Mouse (Mus musculus) midbrain, embryonic 14.5 days (tissue): ENCODE results near the gene Dhx37. TPM values are rescaled to one million over a fixed set of nuclear protein-coding genes. Genes with fewer than 3 reads are reported as not detected.

ENCODE experiments used
- ATAC-seq: fragments of 200-750 bp; cut with Nextera tagmentation; 2 replicates; pipeline ENCODE4 v1.8.0; 2017; ENCODE audit warnings: moderate number of reproducible peaks, moderate library complexity; ENCODE audit not compliant: low FRiP score, low TSS enrichment
- DNase-seq: peaks from one replicate; pipeline ENCODE4 v3.0.0-alpha.2; 2015
- H3K27ac ChIP-seq: fragments of 300-500 bp; sonication (generic); replicated peaks from 2 replicates; pipeline ENCODE4 v1.5.1; 2014; ENCODE audit warnings: mild to moderate bottlenecking, low read depth, low read length, moderate library complexity
- H3K27me3 ChIP-seq: fragments of 300-500 bp; sonication (generic); 2 replicates; pipeline ENCODE4 v1.6.1; 2014; ENCODE audit warnings: low read length, control low read depth, mixed read lengths; ENCODE audit not compliant: control insufficient read depth, insufficient read depth
- H3K36me3 ChIP-seq: fragments of 300-500 bp; sonication (generic); 2 replicates; pipeline ENCODE4 v1.6.1; 2014; ENCODE audit warnings: low read length, control low read depth; ENCODE audit not compliant: control insufficient read depth, insufficient read depth
- H3K4me1 ChIP-seq: fragments of 300-500 bp; sonication (generic); 2 replicates; pipeline ENCODE4 v1.6.1; 2014; ENCODE audit warnings: mild to moderate bottlenecking, antibody characterized with exemption, low read length, control low read depth; ENCODE audit not compliant: control insufficient read depth, insufficient read depth
- H3K4me2 ChIP-seq: fragments of 300-500 bp; sonication (generic); 2 replicates; pipeline ENCODE4 v1.6.1; 2014; ENCODE audit warnings: mild to moderate bottlenecking, low read length, moderate library complexity
- H3K4me3 ChIP-seq: fragments of 300-500 bp; sonication (generic); replicated peaks from 2 replicates; pipeline ENCODE4 v1.5.1; 2014; ENCODE audit warnings: low read depth, low read length
- H3K9ac ChIP-seq: fragments of 300-500 bp; sonication (generic); replicated peaks from 2 replicates; pipeline ENCODE4 v1.6.1; 2014; ENCODE audit warnings: mild to moderate bottlenecking, low read length, moderate library complexity
- H3K9me3 ChIP-seq: fragments of 300-500 bp; sonication (generic); 2 replicates; pipeline ENCODE4 v1.6.1; 2016; ENCODE audit warnings: low read length, control low read depth, mixed read lengths; ENCODE audit not compliant: control insufficient read depth
- WGBS: fragments of 180-500 bp; shearing (Covaris S2); extraction: QIAGEN DNeasy Blood & Tissue Kit; methylation state at CpG from one replicate; pipeline ENCODE4 v1.1.7; 2014; 5-methylcytosine and 5-hydroxymethylcytosine counted together
- polyA plus RNA-seq: library from polyadenylated mRNA; unstranded; fragments of >200 nt; fragmentation: Nextera tagmentation; extraction: Ambion mirVana; gene quantifications from 2 replicates; pipeline ENCODE4 v1.2.1, GENCODE M21; 2014

The Dhx37 gene
- polyA plus RNA-seq, 1 experiment from 2014 or later = 9.8 TPM

GRCm38 (mm10) chr5:125461868-125462445, 28.0 kb upstream of the Dhx37 start:
- H3K4me3 ChIP-seq = no peak overlapping the region
- H3K9me3 ChIP-seq = no peaks in the 10 kb centered on the region
- H3K9ac ChIP-seq = no peak overlapping the region
- ATAC-seq (no peak), DNase-seq (peak; percentile 46)
- 63% methylated on average over 10 of the region's 10 CpGs for WGBS
- no peak overlapping the region for H3K27ac ChIP-seq
- H3K36me3 ChIP-seq = no peaks in the 10 kb centered on the region
- no peaks in the 10 kb centered on the region for H3K27me3 ChIP-seq
- no peak overlapping the region for H3K4me2 ChIP-seq
- H3K4me1 ChIP-seq = no peaks in the 10 kb centered on the region

GRCm38 (mm10) chr5:125460574-125460973, 26.7 kb upstream of the Dhx37 start:
- H3K4me3 ChIP-seq = no peak overlapping the region
- H3K4me2 ChIP-seq = no peak overlapping the region
- ATAC-seq (no peak), DNase-seq (no peak)
- no peaks in the 10 kb centered on the region for H3K9me3 ChIP-seq
- H3K27ac ChIP-seq = no peak overlapping the region
- 89% methylated on average over 3 of the region's 3 CpGs for WGBS
- H3K4me1 ChIP-seq = no peaks in the 10 kb centered on the region
- H3K27me3 ChIP-seq = no peaks in the 10 kb centered on the region
- H3K36me3 ChIP-seq = peaks cover 8% of the 10 kb centered on the region
- H3K9ac ChIP-seq = no peak overlapping the region

GRCm38 (mm10) chr5:125457538-125457937, 23.6 kb upstream of the Dhx37 start:
- no peak for DNase-seq
- H3K36me3 ChIP-seq = peaks cover 32% of the 10 kb centered on the region
- H3K4me2 ChIP-seq = no peak overlapping the region
- no peak for ATAC-seq
- H3K4me1 ChIP-seq = no peaks in the 10 kb centered on the region
- H3K27me3 ChIP-seq = no peaks in the 10 kb centered on the region
- 94% methylated on average over 6 of the region's 6 CpGs for WGBS
- no peak overlapping the region for H3K27ac ChIP-seq
- H3K4me3 ChIP-seq = no peak overlapping the region
- no peak overlapping the region for H3K9ac ChIP-seq
- no peaks in the 10 kb centered on the region for H3K9me3 ChIP-seq

GRCm38 (mm10) chr5:125456100-125456499, 22.2 kb upstream of the Dhx37 start:
- peaks cover 36% of the 10 kb centered on the region for H3K36me3 ChIP-seq
- H3K4me2 ChIP-seq = no peak overlapping the region
- no peaks in the 10 kb centered on the region for H3K27me3 ChIP-seq
- 96% methylated on average over 6 of the region's 6 CpGs for whole genome bisulfite sequencing
- H3K9ac ChIP-seq = no peak overlapping the region
- H3K4me1 ChIP-seq = no peaks in the 10 kb centered on the region
- no peak overlapping the region for H3K27ac ChIP-seq
- ATAC-seq = no peak
- H3K9me3 ChIP-seq = no peaks in the 10 kb centered on the region
- no peak for DNase-seq
- no peak overlapping the region for H3K4me3 ChIP-seq

- ATAC-seq (no peak), DNase-seq (no peak)
- Histone ChIP-seq H3K36me3 (peaks cover 36% of the 10 kb centered on the region), H3K4me2 (no peak overlapping the region), H3K9ac (no peak overlapping the region), H3K27ac (no peak overlapping the region), H3K9me3 (no peaks in the 10 kb centered on the region), H3K4me1 (no peaks in the 10 kb centered on the region), H3K27me3 (no peaks in the 10 kb centered on the region), H3K4me3 (no peak overlapping the region)
- 94% methylated on average over 9 of the region's 9 CpGs for WGBS
Measured at GRCm38 (mm10) chr5:125452573-125452972, 18.7 kb upstream of the Dhx37 start.

GRCm38 (mm10) chr5:125449306-125449705, 15.4 kb upstream of the Dhx37 start:
- no peaks in the 10 kb centered on the region for H3K27me3 ChIP-seq
- H3K4me1 ChIP-seq = no peaks in the 10 kb centered on the region
- no peak overlapping the region for H3K9ac ChIP-seq
- ATAC-seq (no peak), DNase-seq (no peak)
- WGBS = 87% methylated on average over 5 of the region's 5 CpGs
- H3K9me3 ChIP-seq = no peaks in the 10 kb centered on the region
- H3K27ac ChIP-seq = no peak overlapping the region
- no peak overlapping the region for H3K4me3 ChIP-seq
- no peak overlapping the region for H3K4me2 ChIP-seq
- peaks cover 16% of the 10 kb centered on the region for H3K36me3 ChIP-seq

- Histone ChIP-seq H3K27me3 (no peaks in the 10 kb centered on the region), H3K4me1 (no peaks in the 10 kb centered on the region), H3K4me2 (no peak overlapping the region), H3K27ac (no peak overlapping the region), H3K4me3 (no peak overlapping the region), H3K36me3 (peaks cover 14% of the 10 kb centered on the region), H3K9ac (no peak overlapping the region), H3K9me3 (no peaks in the 10 kb centered on the region)
- 95% methylated on average over 4 of the region's 4 CpGs for WGBS
- ATAC-seq = no peak
- DNase-seq = no peak
Measured at GRCm38 (mm10) chr5:125448631-125449030, 14.7 kb upstream of the Dhx37 start.

- H3K4me3 ChIP-seq = no peak overlapping the region
- no peak overlapping the region for H3K4me2 ChIP-seq
- H3K9ac ChIP-seq = no peak overlapping the region
- H3K27ac ChIP-seq = no peak overlapping the region
- DNase-seq (no peak), ATAC-seq (no peak)
- no peaks in the 10 kb centered on the region for H3K27me3 ChIP-seq
- peaks cover 2% of the 10 kb centered on the region; the same call in 1 of the 2 replicates for H3K4me1 ChIP-seq
- 85% methylated on average over 3 of the region's 3 CpGs for WGBS
- H3K9me3 ChIP-seq = 0 out of 2 replicates have a peak, but pooled peaks cover 3% of the 10 kb centered on the region
- peaks cover 9% of the 10 kb centered on the region for H3K36me3 ChIP-seq
Measured at GRCm38 (mm10) chr5:125448026-125448425, 14.1 kb upstream of the Dhx37 start.

GRCm38 (mm10) chr5:125446344-125446743, 12.4 kb upstream of the Dhx37 start:
- Histone ChIP-seq H3K9ac (no peak overlapping the region), H3K27me3 (no peaks in the 10 kb centered on the region), H3K27ac (no peak overlapping the region), H3K4me1 (peaks cover 12% of the 10 kb centered on the region), H3K4me3 (no peak overlapping the region), H3K4me2 (no peak overlapping the region), H3K9me3 (0 out of 2 replicates have a peak, but pooled peaks cover 3% of the 10 kb centered on the region), H3K36me3 (no peaks in the 10 kb centered on the region)
- 82% methylated on average over 7 of the region's 7 CpGs for WGBS
- ATAC-seq (no peak), DNase-seq (no peak)
